Mouse (Mus musculus) urinary bladder, adult 2 months (tissue): ENCODE results near the gene Rxfp1. TPM values are rescaled to one million over a fixed set of nuclear protein-coding genes. Genes with fewer than 3 reads are reported as not detected.
"Not testable (repeated sequence)": the region's sequence is repeated elsewhere in the genome, so short reads cannot be mapped to it uniquely, and the experiment has no call there.

ENCODE experiments used
- DNase-seq: peaks from one replicate; pipeline ENCODE4 v3.0.0; 2022; ENCODE audit warnings: low spot score
- polyA plus RNA-seq: library from polyadenylated mRNA; depleted of rRNA; stranded (reverse); fragments of >200 nt; gene quantifications from 2 replicates; pipeline ENCODE4 v1.2.3, GENCODE M21; 2012; rRNA removed

Rxfp1 gene
- polyA plus RNA-seq = 0.38 and 0.40 TPM in 2 replicates

- no peak for DNase-seq
Measured at GRCm38 (mm10) chr3:79737780-79738179, at the start of gene Rxfp1. TSS of gene Rxfp1 (minus strand) at chr3:79737880.

GRCm38 (mm10) chr3:79784362-79784736 lies 46.7 kb upstream of the Rxfp1 start:
- no peak for DNase-seq

- no peak for DNase-seq
Measured at GRCm38 (mm10) chr3:79783630-79784361, 46.1 kb upstream of the Rxfp1 start.

- no peak for DNase-seq
Measured at GRCm38 (mm10) chr3:79772701-79773100, 35.0 kb upstream of the Rxfp1 start.

GRCm38 (mm10) chr3:79753736-79754135 lies 16.1 kb upstream of the Rxfp1 start:
- no peak for DNase-seq

- no peak for DNase-seq
Measured at GRCm38 (mm10) chr3:79746585-79746984, 8.9 kb upstream of the Rxfp1 start.

- DNase-seq = no peak
Measured at GRCm38 (mm10) chr3:79745101-79745500, 7.4 kb upstream of the Rxfp1 start.

- DNase-seq = no peak
Measured at GRCm38 (mm10) chr3:79744415-79744814, 6.7 kb upstream of the Rxfp1 start.

- no peak for DNase-seq
Measured at GRCm38 (mm10) chr3:79740351-79740750, 2.7 kb upstream of the Rxfp1 start.

- no peak for DNase-seq
Measured at GRCm38 (mm10) chr3:79738451-79738850, 771 bp upstream of the Rxfp1 start.

- DNase-seq = no peak
Measured at GRCm38 (mm10) chr3:79726506-79727075, 11.1 kb downstream of the Rxfp1 start.

GRCm38 (mm10) chr3:79720756-79721484 lies 16.8 kb downstream of the Rxfp1 start:
- no peak for DNase-seq

- DNase-seq = no peak
Measured at GRCm38 (mm10) chr3:79706436-79706835, 31.2 kb downstream of the Rxfp1 start.

GRCm38 (mm10) chr3:79703135-79703534 lies 34.5 kb downstream of the Rxfp1 start:
- no peak for DNase-seq

GRCm38 (mm10) chr3:79691957-79692356 lies 45.7 kb downstream of the Rxfp1 start:
- DNase-seq = no peak

- DNase-seq = no peak
Measured at GRCm38 (mm10) chr3:79690111-79690651, 47.5 kb downstream of the Rxfp1 start.

- not testable (repeated sequence) for DNase-seq
Measured at GRCm38 (mm10) chr3:79688101-79688500, 49.6 kb downstream of the Rxfp1 start.

- DNase-seq = no peak
Measured at GRCm38 (mm10) chr3:79683529-79683928, 54.2 kb downstream of the Rxfp1 start.

GRCm38 (mm10) chr3:79682351-79683132 lies 55.1 kb downstream of the Rxfp1 start:
- no peak for DNase-seq

- DNase-seq = no peak
Measured at GRCm38 (mm10) chr3:79676411-79676810, 61.3 kb downstream of the Rxfp1 start.

- DNase-seq = no peak
Measured at GRCm38 (mm10) chr3:79674641-79675040, 63.0 kb downstream of the Rxfp1 start.

GRCm38 (mm10) chr3:79673082-79673481 lies 64.6 kb downstream of the Rxfp1 start:
- no peak for DNase-seq
